In the genomic region with DNA sequence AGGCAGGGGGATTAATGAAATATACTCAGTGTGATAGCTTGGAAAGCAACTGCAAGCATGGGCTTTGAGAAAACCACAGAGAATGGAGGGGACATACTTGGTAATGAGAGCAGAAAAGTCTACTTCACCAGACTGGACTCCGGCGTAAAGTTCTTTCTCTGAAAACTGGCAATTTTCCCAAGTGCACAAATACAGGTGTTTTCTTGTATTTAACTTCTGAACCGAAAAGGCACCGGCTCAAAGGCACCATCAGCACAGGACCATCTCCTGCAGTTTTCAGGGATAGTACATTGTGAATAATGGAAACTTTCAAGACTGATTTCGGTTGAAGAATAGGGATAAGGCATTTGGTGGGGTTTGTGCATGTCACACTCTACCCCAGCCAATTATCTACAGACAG, we compare ENCODE assay signal across 35 mouse cellular contexts.
"Had no signal": no experiment of that assay in that cellular context is flagged by ENCODE, and none has a peak within 500 bp of the region (broad histone marks: within the 10 kb centered on the region; RNA-seq: fewer than 3 reads in every experiment).

No protein-coding gene starts in this region.

- H3K27ac ChIP-seq: heart, embryonic 10.5 days; heart, embryonic 13.5 days; heart, embryonic 15.5 days; hindbrain, embryonic 13.5 days; hindbrain, embryonic 14.5 days; hindbrain, embryonic 15.5 days; hindbrain, postnatal 0 days; intestine, embryonic 15.5 days; kidney, embryonic 15.5 days; kidney, postnatal 0 days; layer of hippocampus, adult 2 months had no signal

- H3K4me1 ChIP-seq: heart, embryonic 10.5 days; heart, embryonic 12.5 days; heart, embryonic 13.5 days; heart, embryonic 15.5 days; intestine, embryonic 15.5 days; kidney, embryonic 15.5 days had no signal

- H3K9ac ChIP-seq: heart, embryonic 12.5 days; heart, embryonic 13.5 days; heart, embryonic 15.5 days; hindbrain, embryonic 12.5 days; hindbrain, embryonic 13.5 days; hindbrain, embryonic 14.5 days; hindbrain, embryonic 15.5 days; intestine, embryonic 15.5 days; kidney, embryonic 15.5 days had no signal

- H3K9me3 ChIP-seq: heart, embryonic 10.5 days; heart, embryonic 12.5 days; heart, embryonic 13.5 days; heart, embryonic 15.5 days; hindbrain, embryonic 10.5 days; hindbrain, embryonic 12.5 days; hindbrain, embryonic 13.5 days; hindbrain, embryonic 15.5 days; intestine, embryonic 15.5 days; kidney, embryonic 15.5 days had no signal

- DNase-seq: heart, postnatal 10 days; heart, postnatal 14 days; heart, postnatal 36 days; heart, postnatal 4 days; kidney, adult 11 months; kidney, adult 18-20 months; kidney, adult 2 months; kidney, adult 8-10 months; kidney, adult 9 months; kidney, postnatal 10 days; kidney, postnatal 14 days; kidney, postnatal 25 days; kidney, postnatal 36 days; kidney, postnatal 4 days; layer of hippocampus, adult 9-11 months; layer of hippocampus, postnatal 36 days had no signal

- H3K27me3 ChIP-seq: heart, embryonic 12.5 days; heart, embryonic 13.5 days; heart, embryonic 15.5 days; hindbrain, embryonic 12.5 days; hindbrain, embryonic 13.5 days; hindbrain, embryonic 15.5 days; intestine, embryonic 15.5 days; kidney, embryonic 15.5 days had no signal

- H3K36me3 ChIP-seq: heart, embryonic 10.5 days; heart, embryonic 12.5 days; heart, embryonic 13.5 days; heart, embryonic 15.5 days; hindbrain, embryonic 10.5 days; hindbrain, embryonic 12.5 days; hindbrain, embryonic 13.5 days; hindbrain, embryonic 15.5 days; intestine, embryonic 15.5 days; kidney, embryonic 15.5 days had no signal

- H3K4me2 ChIP-seq: heart, embryonic 11.5 days; heart, embryonic 12.5 days; heart, embryonic 13.5 days; heart, embryonic 15.5 days; hindbrain, embryonic 12.5 days; hindbrain, embryonic 13.5 days; hindbrain, embryonic 14.5 days; hindbrain, embryonic 15.5 days; intestine, embryonic 15.5 days; kidney, embryonic 15.5 days had no signal

- ATAC-seq: hindbrain, embryonic 16.5 days; hindbrain, postnatal 0 days; inflammation-experienced regulatory T-cells, adult 6 months; intestine, embryonic 15.5 days; intestine, embryonic 16.5 days; intestine, postnatal 0 days had no signal

- H3K4me3 ChIP-seq: heart, embryonic 10.5 days; heart, embryonic 12.5 days; heart, embryonic 13.5 days; heart, embryonic 15.5 days; hindbrain, embryonic 10.5 days; hindbrain, embryonic 12.5 days; hindbrain, embryonic 13.5 days; hindbrain, embryonic 15.5 days; intestine, embryonic 15.5 days; kidney, embryonic 15.5 days; layer of hippocampus, adult 2 months had no signal
